Mouse (Mus musculus) hindbrain, embryonic 10.5 days (tissue): ENCODE measurements around the gene Plcb2. TPM values are rescaled to one million over a fixed set of nuclear protein-coding genes. Genes with fewer than 3 reads are reported as not detected.

Source experiments
- DNase-seq: peaks from one replicate; pipeline ENCODE4 v3.0.0-alpha.2; 2017; ENCODE audit warnings: low spot score
- H3K27ac ChIP-seq: fragments of 300-500 bp; sonication (generic); 2 replicates; pipeline ENCODE4 v1.5.1; 2016; ENCODE audit warnings: mild to moderate bottlenecking, moderate library complexity
- H3K27me3 ChIP-seq: fragments of 300-500 bp; sonication (generic); 2 replicates; pipeline ENCODE4 v1.6.1; 2016; ENCODE audit warnings: mild to moderate bottlenecking; ENCODE audit not compliant: poor library complexity, insufficient read depth, severe bottlenecking
- H3K36me3 ChIP-seq: fragments of 300-500 bp; sonication (generic); 2 replicates; pipeline ENCODE4 v1.6.1; 2016; ENCODE audit warnings: mild to moderate bottlenecking, moderate library complexity
- H3K4me1 ChIP-seq: fragments of 300-500 bp; sonication (generic); replicated peaks from 2 replicates; pipeline ENCODE4 v1.6.1; 2016; ENCODE audit warnings: mild to moderate bottlenecking
- H3K4me3 ChIP-seq: fragments of 300-500 bp; sonication (generic); 2 replicates; pipeline ENCODE4 v1.5.1; 2016; ENCODE audit warnings: mild to moderate bottlenecking, moderate library complexity
- H3K9me3 ChIP-seq: fragments of 300-500 bp; sonication (generic); 2 replicates; pipeline ENCODE4 v1.6.1; 2016; ENCODE audit warnings: mild to moderate bottlenecking, moderate library complexity
- WGBS: fragments of 180-500 bp; shearing (Covaris S2); methylation state at CpG from one replicate; pipeline ENCODE4 v1.1.7; 2016; 5-methylcytosine and 5-hydroxymethylcytosine counted together
- polyA plus RNA-seq: library from polyadenylated mRNA; unstranded; fragments of >200 nt; fragmentation: Nextera tagmentation; extraction: Ambion mirVana; gene quantifications from 2 replicates; pipeline ENCODE4 v1.2.1, GENCODE M21; 2016

Gene Plcb2
- polyA plus RNA-seq, 1 experiment from 2014 or later, result 0.43 TPM

GRCm38 (mm10) chr2:118665616-118666015, 62.6 kb downstream of the Plcb2 start:
- peaks cover 34% of the 10 kb centered on the region for H3K4me1 ChIP-seq
- peaks cover 67% of the 10 kb centered on the region for H3K27me3 ChIP-seq
- H3K4me3 ChIP-seq, result no peak overlapping the region
- no peaks in the 10 kb centered on the region for H3K9me3 ChIP-seq
- WGBS, result 81% methylated on average over 4 of the region's 4 CpGs
- H3K36me3 ChIP-seq, result no peaks in the 10 kb centered on the region
- no peak for DNase-seq
- H3K27ac ChIP-seq, result no peak overlapping the region

GRCm38 (mm10) chr2:118664975-118665516, 63.2 kb downstream of the Plcb2 start:
- no peaks in the 10 kb centered on the region for H3K36me3 ChIP-seq
- no peak overlapping the region for H3K4me3 ChIP-seq
- 71% methylated on average over 3 of the region's 3 CpGs for WGBS
- H3K4me1 ChIP-seq, result peaks cover 38% of the 10 kb centered on the region
- no peak overlapping the region for H3K27ac ChIP-seq
- H3K9me3 ChIP-seq, result no peaks in the 10 kb centered on the region
- no peak for DNase-seq
- H3K27me3 ChIP-seq, result peaks cover 62% of the 10 kb centered on the region

- peaks cover 57% of the 10 kb centered on the region for H3K27me3 ChIP-seq
- peak overlapping the region; percentile 59 for H3K4me3 ChIP-seq
- no peaks in the 10 kb centered on the region for H3K36me3 ChIP-seq
- WGBS, result 47% methylated on average over 19 of the region's 19 CpGs
- H3K4me1 ChIP-seq, result peaks cover 45% of the 10 kb centered on the region
- DNase-seq, result no peak
- peak overlapping the region; percentile 71 for H3K27ac ChIP-seq
- no peaks in the 10 kb centered on the region for H3K9me3 ChIP-seq
Observed at GRCm38 (mm10) chr2:118663804-118664766, 64.2 kb downstream of the Plcb2 start.

GRCm38 (mm10) chr2:118662902-118663803, 65.1 kb downstream of the Plcb2 start, which contains the start of gene Pak6:
Pak6 (plus strand) TSS chr2:118663303.
- H3K27ac ChIP-seq, result peak within 1 kb of the TSS; percentile 71
- H3K9me3 ChIP-seq, result no peaks in the 10 kb centered on the region
- peak within 1 kb of the TSS; percentile 59 for H3K4me3 ChIP-seq
- H3K36me3 ChIP-seq, result no peaks in the 10 kb centered on the region
- H3K27me3 ChIP-seq, result peaks cover 57% of the 10 kb centered on the region
- peaks cover 48% of the 10 kb centered on the region for H3K4me1 ChIP-seq
- peak; percentile 39 for DNase-seq
- WGBS, result 2% methylated on average over 37 of the region's 37 CpGs

- H3K27ac ChIP-seq, result no peak overlapping the region
- WGBS, result 85% methylated on average over 9 of the region's 9 CpGs
- no peak overlapping the region for H3K4me3 ChIP-seq
- H3K36me3 ChIP-seq, result no peaks in the 10 kb centered on the region
- H3K9me3 ChIP-seq, result no peaks in the 10 kb centered on the region
- peaks cover 53% of the 10 kb centered on the region for H3K27me3 ChIP-seq
- peaks cover 47% of the 10 kb centered on the region for H3K4me1 ChIP-seq
- no peak for DNase-seq
Observed at GRCm38 (mm10) chr2:118661891-118662290, 66.3 kb downstream of the Plcb2 start.

GRCm38 (mm10) chr2:118659998-118660452, 68.2 kb downstream of the Plcb2 start:
- no peaks in the 10 kb centered on the region for H3K36me3 ChIP-seq
- H3K4me1 ChIP-seq, result peaks cover 49% of the 10 kb centered on the region
- peaks cover 42% of the 10 kb centered on the region for H3K27me3 ChIP-seq
- no peaks in the 10 kb centered on the region for H3K9me3 ChIP-seq
- peak overlapping the region; percentile 82 for H3K27ac ChIP-seq
- under 1% methylated on average over 4 of the region's 4 CpGs for WGBS
- H3K4me3 ChIP-seq, result peak overlapping the region; percentile 46
- peak; percentile 64 for DNase-seq

GRCm38 (mm10) chr2:118659493-118659892, 68.7 kb downstream of the Plcb2 start:
- no peaks in the 10 kb centered on the region for H3K36me3 ChIP-seq
- 86% methylated on average over 12 of the region's 12 CpGs for WGBS
- H3K4me3 ChIP-seq, result peak overlapping the region; percentile 46; the same call in 1 of the 2 replicates
- no peak for DNase-seq
- peaks cover 49% of the 10 kb centered on the region for H3K4me1 ChIP-seq
- peaks cover 37% of the 10 kb centered on the region for H3K27me3 ChIP-seq
- no peaks in the 10 kb centered on the region for H3K9me3 ChIP-seq
- H3K27ac ChIP-seq, result peak overlapping the region; percentile 82

- peaks cover 51% of the 10 kb centered on the region for H3K4me1 ChIP-seq
- peaks cover 33% of the 10 kb centered on the region for H3K27me3 ChIP-seq
- H3K36me3 ChIP-seq, result no peaks in the 10 kb centered on the region
- 73% methylated on average over 1 of the region's 1 CpGs for WGBS
- H3K9me3 ChIP-seq, result no peaks in the 10 kb centered on the region
- H3K4me3 ChIP-seq, result no peak overlapping the region
- peak overlapping the region; percentile 82; the same call in 1 of the 2 replicates for H3K27ac ChIP-seq
- DNase-seq, result no peak
Observed at GRCm38 (mm10) chr2:118659077-118659476, 69.2 kb downstream of the Plcb2 start.

- WGBS, result 40% methylated on average over 4 of the region's 4 CpGs
- peaks cover 46% of the 10 kb centered on the region for H3K4me1 ChIP-seq
- H3K36me3 ChIP-seq, result no peaks in the 10 kb centered on the region
- peak overlapping the region; percentile 40; the same call in 1 of the 2 replicates for H3K27ac ChIP-seq
- no peaks in the 10 kb centered on the region for H3K9me3 ChIP-seq
- no peak for DNase-seq
- H3K27me3 ChIP-seq, result peaks cover 27% of the 10 kb centered on the region
- H3K4me3 ChIP-seq, result no peak overlapping the region
Observed at GRCm38 (mm10) chr2:118658457-118658856, 69.8 kb downstream of the Plcb2 start.

Other genes with a start within 250 kb of the Plcb2 start
- gene Srp14, start 248.7 kb downstream of the Plcb2 start, polyA plus RNA-seq, result 281 and 316 TPM in 2 replicates
- gene Bmf, start 178.8 kb downstream of the Plcb2 start, polyA plus RNA-seq, result 4.8 and 4.9 TPM in 2 replicates
- 98.9 and 137 TPM in 2 replicates for gene Bub1b, start 130.2 kb downstream of the Plcb2 start, polyA plus RNA-seq
- 0.25 and 0.90 TPM in 2 replicates for gene Pak6, start 65.1 kb downstream of the Plcb2 start, polyA plus RNA-seq
- not detected in 2 replicates for gene Ankrd63, start 24.5 kb downstream of the Plcb2 start, polyA plus RNA-seq
- 22.1 and 22.9 TPM in 2 replicates for gene Inafm2, start 17.3 kb upstream of the Plcb2 start, polyA plus RNA-seq
- gene Ccdc9b, start 34.2 kb upstream of the Plcb2 start, polyA plus RNA-seq, result 0.50 and 0.55 TPM in 2 replicates
- not detected in 2 replicates for gene Phgr1, start 44.3 kb upstream of the Plcb2 start, polyA plus RNA-seq
- gene Disp2, start 51.3 kb upstream of the Plcb2 start, polyA plus RNA-seq, result 3.6 and 8.9 TPM in 2 replicates
- gene Knstrn, start 85.6 kb upstream of the Plcb2 start, polyA plus RNA-seq, result 148 and 160 TPM in 2 replicates
- gene Ivd, start 133.5 kb upstream of the Plcb2 start, polyA plus RNA-seq, result 59.4 and 65.9 TPM in 2 replicates
- gene Bahd1, start 171.9 kb upstream of the Plcb2 start, polyA plus RNA-seq, result 4.4 TPM in 2 replicates
- gene Chst14, start 198.1 kb upstream of the Plcb2 start, polyA plus RNA-seq, result 17.2 and 20.6 TPM in 2 replicates